Mouse (Mus musculus): ENCODE data around the gene Il1r1. TPM values are rescaled to one million over a fixed set of nuclear protein-coding genes. Genes with fewer than 3 reads are reported as not detected.
A peak's percentile ranks its signal among the peaks of the same experiment; 100 is the strongest.

Il1r1 gene
- polyA plus RNA-seq, 1 experiment from 2014 or later: 12.9 TPM

- WGBS: 62% methylated on average over 4 of the region's 4 CpGs
- Histone ChIP-seq H3K27ac (no peak overlapping the region), H3K27me3 (ENCODE audit: insufficient read depth, poor library complexity, severe bottlenecking) (no peaks in the 10 kb centered on the region), H3K4me1 (peaks cover 13% of the 10 kb centered on the region), H3K4me3 (no peak overlapping the region), H3K36me3 (no peaks in the 10 kb centered on the region), H3K9me3 (no peaks in the 10 kb centered on the region)
- DNase-seq (ENCODE audit: low spot score): no peak
These were observed 127.5 kb downstream of the Il1r1 start for GRCm38 (mm10) chr1:40352158-40352903.

GRCm38 (mm10) chr1:40352904-40353286, 128.0 kb downstream of the Il1r1 start:
- no peak overlapping the region for H3K27ac ChIP-seq
- DNase-seq (ENCODE audit: low spot score): no peak

GRCm38 (mm10) chr1:40354665-40355064, 129.8 kb downstream of the Il1r1 start:
- no peak for DNase-seq (ENCODE audit: low spot score)
- no peaks in the 10 kb centered on the region for H3K27me3 ChIP-seq (ENCODE audit: insufficient read depth, poor library complexity, severe bottlenecking)
- H3K9me3 ChIP-seq: no peaks in the 10 kb centered on the region
- no peaks in the 10 kb centered on the region for H3K36me3 ChIP-seq
- H3K4me1 ChIP-seq: peaks cover 30% of the 10 kb centered on the region
- H3K4me3 ChIP-seq: no peak overlapping the region
- no peak overlapping the region for H3K27ac ChIP-seq
- 92% methylated on average over 3 of the region's 3 CpGs for WGBS

More at GRCm38 (mm10) chr1:40352904-40353286, 128.0 kb downstream of the Il1r1 start:
- Histone ChIP-seq H3K9me3 (no peaks in the 10 kb centered on the region), H3K36me3 (no peaks in the 10 kb centered on the region), H3K27me3 (ENCODE audit: insufficient read depth, poor library complexity, severe bottlenecking) (no peaks in the 10 kb centered on the region), H3K4me1 (peaks cover 13% of the 10 kb centered on the region), H3K4me3 (no peak overlapping the region)
- WGBS: 85% methylated on average over 2 of the region's 2 CpGs

- DNase-seq (ENCODE audit: low spot score): no peak
- 85% methylated on average over 4 of the region's 4 CpGs for WGBS
- Histone ChIP-seq H3K36me3 (no peaks in the 10 kb centered on the region), H3K27me3 (ENCODE audit: insufficient read depth, poor library complexity, severe bottlenecking) (no peaks in the 10 kb centered on the region), H3K4me1 (peaks cover 29% of the 10 kb centered on the region), H3K27ac (no peak overlapping the region), H3K9me3 (no peaks in the 10 kb centered on the region), H3K4me3 (no peak overlapping the region)
These were observed 130.6 kb downstream of the Il1r1 start for GRCm38 (mm10) chr1:40355431-40355843.

- H3K4me1 ChIP-seq: peaks cover 27% of the 10 kb centered on the region
- H3K4me3 ChIP-seq: no peak overlapping the region
- WGBS: 59% methylated on average over 10 of the region's 10 CpGs
- H3K27me3 ChIP-seq (ENCODE audit: insufficient read depth, poor library complexity, severe bottlenecking): no peaks in the 10 kb centered on the region
- no peak overlapping the region for H3K27ac ChIP-seq
- H3K9me3 ChIP-seq: no peaks in the 10 kb centered on the region
- DNase-seq (ENCODE audit: low spot score): no peak
- H3K36me3 ChIP-seq: no peaks in the 10 kb centered on the region
These were observed 131.1 kb downstream of the Il1r1 start for GRCm38 (mm10) chr1:40355904-40356521.

GRCm38 (mm10) chr1:40357921-40358320, 133.0 kb downstream of the Il1r1 start:
- no peak for DNase-seq (ENCODE audit: low spot score)
- no peaks in the 10 kb centered on the region for H3K9me3 ChIP-seq
- H3K27me3 ChIP-seq (ENCODE audit: insufficient read depth, poor library complexity, severe bottlenecking): no peaks in the 10 kb centered on the region
- peaks cover 30% of the 10 kb centered on the region for H3K4me1 ChIP-seq
- no peaks in the 10 kb centered on the region for H3K36me3 ChIP-seq
- WGBS: 61% methylated on average over 2 of the region's 2 CpGs
- no peak overlapping the region for H3K4me3 ChIP-seq
- H3K27ac ChIP-seq: no peak overlapping the region

GRCm38 (mm10) chr1:40358351-40358750, 133.5 kb downstream of the Il1r1 start:
- DNase-seq (ENCODE audit: low spot score): no peak
- H3K27me3 ChIP-seq (ENCODE audit: insufficient read depth, poor library complexity, severe bottlenecking): no peaks in the 10 kb centered on the region
- H3K36me3 ChIP-seq: no peaks in the 10 kb centered on the region
- H3K9me3 ChIP-seq: no peaks in the 10 kb centered on the region
- peaks cover 31% of the 10 kb centered on the region for H3K4me1 ChIP-seq
- 46% methylated on average over 2 of the region's 2 CpGs for WGBS
- H3K4me3 ChIP-seq: no peak overlapping the region
- peak overlapping the region; percentile 31; the same call in 1 of the 2 replicates for H3K27ac ChIP-seq

- DNase-seq (ENCODE audit: low spot score): no peak
- Histone ChIP-seq H3K36me3 (no peaks in the 10 kb centered on the region), H3K4me1 (peaks cover 31% of the 10 kb centered on the region), H3K9me3 (no peaks in the 10 kb centered on the region), H3K27me3 (ENCODE audit: insufficient read depth, poor library complexity, severe bottlenecking) (no peaks in the 10 kb centered on the region), H3K27ac (peak overlapping the region; percentile 31; the same call in 1 of the 2 replicates), H3K4me3 (no peak overlapping the region)
- 17% methylated on average over 4 of the region's 4 CpGs for WGBS
These were observed 133.9 kb downstream of the Il1r1 start for GRCm38 (mm10) chr1:40358771-40359181.

- 68% methylated on average over 2 of the region's 2 CpGs for WGBS
- DNase-seq (ENCODE audit: low spot score): no peak
These were observed 134.9 kb downstream of the Il1r1 start for GRCm38 (mm10) chr1:40359731-40360130.

GRCm38 (mm10) chr1:40360969-40361368, 136.1 kb downstream of the Il1r1 start:
- no peaks in the 10 kb centered on the region for H3K9me3 ChIP-seq

More at GRCm38 (mm10) chr1:40359731-40360130, 134.9 kb downstream of the Il1r1 start:
- Histone ChIP-seq H3K27ac (no peak overlapping the region), H3K36me3 (no peaks in the 10 kb centered on the region), H3K4me3 (no peak overlapping the region), H3K27me3 (ENCODE audit: insufficient read depth, poor library complexity, severe bottlenecking) (no peaks in the 10 kb centered on the region), H3K4me1 (peaks cover 36% of the 10 kb centered on the region), H3K9me3 (no peaks in the 10 kb centered on the region)

GRCm38 (mm10) chr1:40361596-40361995, 136.7 kb downstream of the Il1r1 start:
- Histone ChIP-seq H3K27me3 (ENCODE audit: insufficient read depth, poor library complexity, severe bottlenecking) (no peaks in the 10 kb centered on the region), H3K4me3 (no peak overlapping the region), H3K4me1 (peaks cover 26% of the 10 kb centered on the region), H3K9me3 (no peaks in the 10 kb centered on the region), H3K36me3 (no peaks in the 10 kb centered on the region), H3K27ac (no peak overlapping the region)
- DNase-seq (ENCODE audit: low spot score): no peak
- 59% methylated on average over 1 of the region's 1 CpGs for WGBS

More at GRCm38 (mm10) chr1:40360969-40361368, 136.1 kb downstream of the Il1r1 start:
- H3K4me1 ChIP-seq: peaks cover 31% of the 10 kb centered on the region
- no peak overlapping the region for H3K27ac ChIP-seq
- DNase-seq (ENCODE audit: low spot score): no peak
- H3K4me3 ChIP-seq: no peak overlapping the region
- H3K27me3 ChIP-seq (ENCODE audit: insufficient read depth, poor library complexity, severe bottlenecking): no peaks in the 10 kb centered on the region
- WGBS: 59% methylated on average over 7 of the region's 7 CpGs
- H3K36me3 ChIP-seq: no peaks in the 10 kb centered on the region

- H3K36me3 ChIP-seq: no peaks in the 10 kb centered on the region
- no peaks in the 10 kb centered on the region for H3K27me3 ChIP-seq (ENCODE audit: insufficient read depth, poor library complexity, severe bottlenecking)
- no peak overlapping the region for H3K27ac ChIP-seq
- H3K4me3 ChIP-seq: no peak overlapping the region
- peaks cover 26% of the 10 kb centered on the region for H3K4me1 ChIP-seq
- no peak for DNase-seq (ENCODE audit: low spot score)
- no peaks in the 10 kb centered on the region for H3K9me3 ChIP-seq
- 75% methylated on average over 11 of the region's 11 CpGs for WGBS
These were observed 137.9 kb downstream of the Il1r1 start for GRCm38 (mm10) chr1:40362784-40363183.
